Mouse (Mus musculus): Measurements from ENCODE around the gene Asna1. TPM values are rescaled to one million over a fixed set of nuclear protein-coding genes. Genes with fewer than 3 reads are reported as not detected.

Gene Asna1
- total RNA-seq, 4 experiments from 2014 or later: 126 to 130 (median 127) TPM

DNA sequence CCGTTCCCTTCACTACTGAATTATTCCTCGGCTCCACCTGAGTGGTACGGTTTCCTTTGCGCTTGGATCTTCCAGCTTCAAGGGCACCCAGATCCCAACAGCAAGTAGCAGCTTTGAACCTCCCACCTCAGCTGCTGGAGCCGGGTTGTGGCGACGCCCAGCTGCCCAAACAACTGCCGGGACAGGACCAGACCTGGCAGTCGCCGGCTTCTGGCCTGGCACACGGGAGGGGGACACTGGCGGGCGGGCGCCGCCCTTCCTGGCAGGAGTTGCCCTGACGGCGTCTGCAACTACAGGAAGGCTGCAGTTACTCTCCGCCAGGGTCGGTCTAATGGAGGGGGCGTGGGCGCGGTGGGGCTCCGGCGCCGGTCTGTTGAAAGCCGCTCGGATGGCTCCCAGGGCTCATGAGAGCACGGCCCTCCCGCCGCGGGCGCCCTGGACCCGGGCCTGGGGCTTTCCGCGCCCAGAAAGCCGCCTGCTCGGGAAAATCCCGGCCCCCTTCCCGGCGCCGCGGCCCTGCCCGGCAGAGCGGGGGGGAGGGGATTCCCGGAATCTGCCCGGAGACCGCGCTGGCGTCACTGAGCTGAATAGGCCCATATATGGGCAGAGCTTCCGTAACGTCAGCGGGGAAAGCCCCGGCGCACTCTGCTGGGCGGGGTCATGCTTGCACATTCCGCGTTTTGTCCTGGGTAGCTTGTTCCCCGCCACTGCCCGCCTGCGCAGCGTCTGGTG, 48.9 kb downstream of the Asna1 start:
- DNase-seq (ENCODE audit: low spot score in 2 of 2): peak; percentile 88 to 93

DNA sequence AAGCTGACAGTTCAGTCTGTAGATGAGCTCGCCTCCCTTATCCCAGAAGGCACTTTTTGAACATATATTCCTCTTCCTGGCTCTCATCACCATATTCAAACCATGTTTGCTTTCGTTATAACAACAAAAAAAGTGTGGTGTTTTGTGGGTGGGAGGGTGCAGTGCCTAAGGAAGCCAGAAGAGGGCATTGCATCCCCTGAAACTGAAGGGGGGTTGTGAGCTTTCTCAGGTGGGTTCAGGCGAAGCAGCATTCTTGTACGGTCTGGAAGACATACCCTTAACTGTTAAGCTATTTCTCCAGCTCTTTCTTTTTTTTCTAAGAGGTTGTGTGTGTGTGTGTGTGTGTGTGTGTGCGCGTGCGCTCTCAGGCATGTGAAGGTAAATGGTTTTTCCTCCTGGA, 49.6 kb downstream of the Asna1 start:
- peak in 1 of 2 experiments; percentile 49 for DNase-seq (ENCODE audit: low spot score in 2 of 2)

DNA sequence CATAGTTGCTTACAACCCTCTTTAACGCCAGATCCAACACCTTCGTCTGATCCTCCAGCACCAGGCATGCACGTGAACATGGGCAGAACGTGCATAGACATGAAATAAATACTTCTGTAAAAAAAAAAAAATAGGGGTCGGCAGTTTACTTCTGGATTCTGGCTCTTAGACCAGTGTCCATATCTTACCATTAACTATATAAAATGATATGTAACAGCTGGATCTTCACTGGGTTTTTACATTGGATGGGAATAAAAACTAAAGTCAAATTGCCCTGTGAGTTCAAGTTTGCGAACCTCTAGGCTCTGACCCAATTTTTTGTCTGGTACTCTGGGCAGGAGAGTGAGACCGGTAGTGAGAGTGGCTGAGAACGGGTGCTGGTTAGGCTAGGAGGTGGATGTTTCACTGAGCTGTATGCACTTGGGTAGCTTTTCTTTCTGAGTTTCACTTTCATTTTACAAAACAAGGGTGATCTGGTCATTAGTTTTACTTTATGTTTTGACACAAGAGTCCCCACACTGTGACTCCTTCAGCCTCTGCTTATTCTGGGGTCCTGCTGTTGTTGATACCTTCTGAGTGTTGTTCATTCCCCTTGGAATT, 50.4 kb downstream of the Asna1 start:
- no peak for DNase-seq (ENCODE audit: low spot score in 2 of 2)

DNA sequence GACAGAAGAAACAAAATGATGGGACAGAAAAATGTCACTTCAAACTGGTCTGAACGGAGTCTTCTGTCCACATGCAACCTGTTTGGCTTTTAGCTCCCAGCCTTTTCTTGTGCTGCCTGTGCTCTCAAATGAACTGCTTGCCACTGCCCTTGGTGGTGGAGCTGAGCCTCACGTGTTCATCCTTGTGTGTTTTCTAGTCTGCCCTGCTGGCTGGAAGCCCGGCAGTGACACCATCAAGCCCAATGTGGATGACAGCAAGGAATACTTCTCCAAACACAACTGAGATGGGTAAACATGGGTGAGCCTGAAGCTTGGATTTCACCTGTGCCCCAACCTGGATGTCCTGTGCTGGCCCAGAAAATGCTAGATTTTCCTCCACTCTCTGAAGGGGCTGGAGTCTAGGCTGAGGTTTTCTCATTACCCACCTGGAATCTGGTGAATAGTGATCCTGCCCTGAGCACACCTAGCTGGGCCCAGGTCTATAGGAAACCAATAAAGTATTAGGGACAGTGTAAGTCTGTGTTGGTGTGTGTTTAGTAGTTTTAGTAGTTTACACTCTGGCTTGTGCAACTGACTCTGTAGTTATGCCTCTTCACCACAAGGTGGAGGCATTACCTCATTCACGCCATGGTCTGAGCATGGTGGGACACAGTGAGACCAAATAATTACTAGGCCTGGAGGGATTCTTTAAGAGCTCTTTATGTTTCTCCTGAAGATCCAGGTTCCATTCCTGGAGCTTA, 51.1 kb downstream of the Asna1 start:
- DNase-seq (ENCODE audit: low spot score in 2 of 2): no peak

DNA sequence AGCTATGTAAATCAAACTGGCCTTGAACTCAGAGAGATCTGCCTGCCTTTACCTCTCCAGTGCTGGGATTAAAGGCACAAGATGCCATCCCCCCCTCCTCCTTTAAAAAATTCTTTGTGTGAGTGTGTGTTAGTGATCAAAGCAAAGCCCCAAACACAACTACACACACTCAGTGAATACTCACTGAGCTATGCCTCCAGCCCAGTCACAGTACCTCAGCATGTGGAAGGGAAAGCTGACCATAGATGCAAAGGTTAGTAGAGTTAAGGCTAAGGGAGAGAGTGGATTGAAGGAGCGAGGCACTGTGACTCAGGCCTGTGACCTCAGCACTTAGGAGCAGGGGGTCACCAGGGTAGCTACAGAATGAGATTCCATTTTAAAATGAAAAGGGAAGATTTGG, 52.0 kb downstream of the Asna1 start:
- DNase-seq (ENCODE audit: low spot score in 2 of 2): no peak

DNA sequence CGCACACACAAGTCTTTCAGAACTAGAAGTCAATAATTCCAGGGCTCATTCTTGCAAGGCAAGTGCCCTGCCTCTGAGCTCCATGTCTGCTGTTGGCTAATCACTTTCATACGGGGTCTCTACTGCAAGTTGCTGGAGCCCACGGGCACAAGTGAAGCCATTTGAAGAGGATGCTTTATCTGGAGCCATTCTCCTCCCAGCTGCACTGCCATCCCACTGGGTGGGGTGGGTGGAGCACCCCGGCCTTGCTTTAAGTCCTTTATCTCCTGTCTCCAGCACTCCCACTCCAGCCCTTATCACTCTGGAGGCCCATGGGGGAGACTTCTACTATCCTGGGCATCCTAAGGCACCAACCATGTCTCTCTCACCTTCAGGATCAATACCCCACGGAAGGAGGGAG, 54.2 kb downstream of the Asna1 start:
- DNase-seq (ENCODE audit: low spot score in 2 of 2): no peak

DNA sequence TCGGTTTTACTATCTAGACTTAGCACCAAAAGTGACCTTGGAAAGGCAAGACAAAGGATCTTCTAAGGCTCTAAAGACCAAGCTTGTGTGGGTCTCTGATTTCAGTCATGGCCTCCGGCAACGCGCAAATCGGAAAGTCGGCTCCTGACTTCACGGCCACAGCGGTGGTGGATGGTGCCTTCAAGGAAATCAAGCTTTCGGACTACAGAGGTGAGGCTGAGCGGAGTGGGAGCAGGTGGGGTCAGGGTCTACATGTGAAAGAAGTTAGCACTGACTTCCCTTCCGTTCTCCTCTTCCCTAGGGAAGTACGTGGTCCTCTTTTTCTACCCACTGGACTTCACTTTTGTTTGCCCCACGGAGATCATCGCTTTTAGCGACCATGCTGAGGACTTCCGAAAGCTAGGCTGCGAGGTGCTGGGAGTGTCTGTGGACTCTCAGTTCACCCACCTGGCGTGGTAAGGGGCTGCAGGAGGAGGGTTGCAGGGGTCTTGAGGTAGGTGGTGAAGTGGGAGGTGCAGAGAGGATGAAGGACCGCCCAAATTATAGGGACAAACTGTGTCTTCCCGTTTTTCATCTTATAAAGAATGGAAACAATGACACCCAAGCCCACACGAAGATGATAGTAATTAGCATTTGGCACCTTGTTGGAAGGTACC, 54.8 kb downstream of the Asna1 start:
- DNase-seq (ENCODE audit: low spot score in 2 of 2): no peak

DNA sequence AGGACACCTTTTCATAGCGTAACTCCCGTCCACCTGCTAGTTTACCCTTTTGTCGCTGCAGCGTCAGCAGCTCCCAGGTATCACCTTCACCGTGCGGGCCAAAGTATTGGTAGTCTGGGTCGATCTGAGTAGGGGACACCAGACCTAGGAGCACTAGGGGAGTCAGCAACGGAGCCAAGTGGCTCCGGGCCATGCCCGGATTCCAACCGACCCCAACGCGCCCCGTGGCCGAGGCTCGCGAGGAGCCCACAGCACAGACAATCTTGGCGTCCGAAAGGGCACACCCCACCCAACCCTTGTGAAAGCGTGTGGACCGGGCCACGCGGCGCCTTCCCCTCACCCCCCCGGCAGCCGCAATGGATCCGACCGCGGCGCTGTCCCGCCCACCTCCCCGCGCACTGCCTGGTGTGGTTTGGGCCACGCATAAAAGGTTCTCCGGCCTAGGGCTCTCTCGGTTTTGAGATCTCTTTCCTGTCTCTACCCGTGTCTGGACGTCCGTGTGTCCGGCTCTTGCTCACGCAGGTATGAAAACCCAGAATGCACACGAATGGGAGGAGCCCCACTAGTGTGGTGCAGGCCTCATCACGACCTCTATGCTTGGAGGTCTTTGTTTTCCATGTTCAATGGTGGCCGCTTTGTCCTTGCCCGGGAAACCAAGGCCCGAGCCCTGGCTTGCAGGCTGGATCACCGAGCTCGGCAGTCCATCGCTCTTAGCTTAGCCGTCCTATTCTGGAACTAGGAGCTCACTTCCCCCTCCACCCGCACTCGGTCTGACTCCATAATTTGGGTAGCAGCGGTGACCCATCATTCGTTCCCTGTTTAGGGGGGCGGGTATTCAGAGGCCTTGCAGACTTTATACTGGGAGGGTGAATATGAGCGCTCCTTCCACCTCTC, 55.6 kb downstream of the Asna1 start, which contains the start of the genes Gm49661, Prdx2 and Rnaseh2a:
Gene Gm49661 (minus strand): TSS at position 193 of the 894 bp plus-strand sequence.
Gene Prdx2 (plus strand): TSS at position 347 of the 894 bp plus-strand sequence.
Gene Rnaseh2a (minus strand): TSS at position 527 of the 894 bp plus-strand sequence.
- peak; percentile 51 to 56 for DNase-seq (ENCODE audit: low spot score in 2 of 2)

DNA sequence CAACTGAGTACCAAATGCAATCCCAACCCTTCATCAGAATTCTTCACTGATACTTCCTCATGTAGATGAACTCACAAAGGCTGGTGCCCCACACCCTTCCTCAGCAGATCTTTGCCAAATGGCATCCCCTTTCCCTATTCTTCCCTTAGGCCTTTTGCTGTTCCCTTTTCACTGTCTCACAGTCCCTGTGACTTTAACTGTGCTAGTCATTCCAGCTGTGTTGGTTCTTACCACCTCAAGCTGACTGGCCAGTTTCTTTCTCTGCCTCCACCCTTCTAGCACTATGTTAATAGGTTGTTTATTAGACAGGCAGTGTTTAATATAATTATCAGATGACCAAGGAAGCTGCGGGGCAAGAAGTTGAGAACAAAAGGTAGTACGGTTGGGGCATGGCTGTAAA, 56.4 kb downstream of the Asna1 start:
- no peak for DNase-seq (ENCODE audit: low spot score in 2 of 2)

Small RNAs within 50 kb of the gene (microRNA-seq; reads per million reads assigned to microRNA genes)
- 1.3 to 5.7 reads per million in 2 experiments for gene Mir7070

Other genes starting within 250 kb of the Asna1 start
- gene Nfix, start 224.9 kb downstream of the Asna1 start, total RNA-seq (2022): 100 to 1,000 TPM; 352 to 438 (median 370) TPM
- gene Dand5, start 202.5 kb downstream of the Asna1 start, total RNA-seq (2022): 1 to 10 TPM; 8.4 to 9.7 (median 8.9) TPM
- gene Gadd45gip1, start 193.8 kb downstream of the Asna1 start, total RNA-seq (2022): 10 to 100 TPM; 23.3 to 28.4 (median 24.7) TPM
- gene Rad23a, start 184.6 kb downstream of the Asna1 start, total RNA-seq (2022): 10 to 100 TPM; 72.4 to 90.1 (median 79.4) TPM
- gene Calr, start 178.3 kb downstream of the Asna1 start, total RNA-seq (2022): 100 to 1,000 TPM; 333 to 426 (median 383) TPM
- 10 to 100 TPM; 39.6 to 48.5 (median 43.7) TPM for gene Farsa, start 168.3 kb downstream of the Asna1 start, total RNA-seq (2022)
- 1 to 10 TPM; 6.3 to 8.0 (median 6.8) TPM for gene Syce2, start 153.2 kb downstream of the Asna1 start, total RNA-seq (2022)
- 10 to 100 TPM; 29.8 to 43.0 (median 36.5) TPM for gene Gcdh, start 131.4 kb downstream of the Asna1 start, total RNA-seq (2022)
- gene Klf1, start 123.4 kb downstream of the Asna1 start, total RNA-seq (2022): not detected
- 10 to 100 TPM in 1 of 4 experiments, 1 to 10 TPM in 3; 5.0 to 12.2 (median 7.1) TPM for gene Dnase2a, start 116.7 kb downstream of the Asna1 start, total RNA-seq (2022)
- 10 to 100 TPM; 69.1 to 76.7 (median 74.1) TPM for gene Mast1, start 87.9 kb downstream of the Asna1 start, total RNA-seq (2022)
- 1 to 10 TPM; 1.2 to 1.5 (median 1.3) TPM for gene Rtbdn, start 78.3 kb downstream of the Asna1 start, total RNA-seq (2022)
- 1 to 10 TPM in 1 of 4 experiments, not detected in 3; 1.8 TPM for gene Gm49661, start 55.8 kb downstream of the Asna1 start, total RNA-seq (2022)
- 100 to 1,000 TPM; 328 to 384 (median 347) TPM for gene Prdx2, start 55.7 kb downstream of the Asna1 start, total RNA-seq (2022)
- 10 to 100 TPM; 45.9 to 60.0 (median 49.6) TPM for gene Rnaseh2a, start 55.5 kb downstream of the Asna1 start, total RNA-seq (2022)
- 10 to 100 TPM; 39.3 to 88.9 (median 65.7) TPM for gene Junb, start 46.6 kb downstream of the Asna1 start, total RNA-seq (2022)
- gene Hook2, start 34.7 kb downstream of the Asna1 start, total RNA-seq (2022): 10 to 100 TPM in 2 of 4 experiments, 1 to 10 TPM in 2; 9.0 to 13.0 (median 10.3) TPM
- not detected for gene Best2, start 10.8 kb downstream of the Asna1 start, total RNA-seq (2022)
- 100 to 1,000 TPM; 100 to 127 (median 115) TPM for gene Trir, start 1.5 kb upstream of the Asna1 start, total RNA-seq (2022)
- gene Tnpo2, start 11.6 kb upstream of the Asna1 start, total RNA-seq (2022): 100 to 1,000 TPM; 134 to 186 (median 156) TPM
- gene Fbxw9, start 34.8 kb upstream of the Asna1 start, total RNA-seq (2022): 10 to 100 TPM; 20.1 to 22.0 (median 21.1) TPM
- not detected for gene Gm5741, start 42.7 kb upstream of the Asna1 start, total RNA-seq (2022)
- gene Dhps, start 46.5 kb upstream of the Asna1 start, total RNA-seq (2022): 10 to 100 TPM; 63.5 to 75.3 (median 64.9) TPM
- 10 to 100 TPM; 51.1 to 64.5 (median 59.6) TPM for gene Wdr83os, start 55.5 kb upstream of the Asna1 start, total RNA-seq (2022)
- gene Wdr83, start 56.0 kb upstream of the Asna1 start, total RNA-seq (2022): 10 to 100 TPM; 20.0 to 35.2 (median 26.5) TPM
- gene Man2b1, start 58.0 kb upstream of the Asna1 start, total RNA-seq (2022): 10 to 100 TPM; 33.3 to 74.2 (median 49.2) TPM
- 10 to 100 TPM in 1 of 4 experiments, 1 to 10 TPM in 3; 6.5 to 10.2 (median 8.2) TPM for gene Zfp791, start 97.8 kb upstream of the Asna1 start, total RNA-seq (2022)
- not detected for gene Cks1brt, start 126.6 kb upstream of the Asna1 start, total RNA-seq (2022)
- gene Olfr371, start 200.7 kb upstream of the Asna1 start, total RNA-seq (2022): not detected